Mouse (Mus musculus) small intestine, adult 2 months (tissue): ENCODE results near the gene B4galt5.

ENCODE experiments used
- CTCF ChIP-seq: fragments of 200-500 bp; IDR thresholded peaks from 2 replicates; pipeline ENCODE4 v1.5.1; 2012; ENCODE audit warnings: low read depth, mild to moderate bottlenecking, control low read depth, inconsistent platforms, low read length, moderate library complexity, mixed read lengths; ENCODE audit not compliant: insufficient replicate concordance, insufficient read length; ENCODE audit errors: extremely low read depth
- POLR2A ChIP-seq: fragments of 200-500 bp; IDR thresholded peaks from 2 replicates; pipeline ENCODE4 v1.6.1; 2012; ENCODE audit warnings: low read depth, mild to moderate bottlenecking, control low read depth, inconsistent platforms, low read length, moderate library complexity

- TF ChIP-seq CTCF (no peak), POLR2A (no peak)
Observed at GRCm38 (mm10) chr2:167331432-167331921, 17.5 kb downstream of the B4galt5 start.
